Mouse (Mus musculus) kidney, adult 8-10 months (tissue): ENCODE measurements around the gene Map3k1.
"Not testable (repeated sequence)": the region's sequence is repeated elsewhere in the genome, so short reads cannot be mapped to it uniquely, and the experiment has no call there.

Experiments used
- DNase-seq, 2 experiments: peaks; one replicate each; pipeline ENCODE4 v3.0.0; 2022

The Map3k1 gene

DNA sequence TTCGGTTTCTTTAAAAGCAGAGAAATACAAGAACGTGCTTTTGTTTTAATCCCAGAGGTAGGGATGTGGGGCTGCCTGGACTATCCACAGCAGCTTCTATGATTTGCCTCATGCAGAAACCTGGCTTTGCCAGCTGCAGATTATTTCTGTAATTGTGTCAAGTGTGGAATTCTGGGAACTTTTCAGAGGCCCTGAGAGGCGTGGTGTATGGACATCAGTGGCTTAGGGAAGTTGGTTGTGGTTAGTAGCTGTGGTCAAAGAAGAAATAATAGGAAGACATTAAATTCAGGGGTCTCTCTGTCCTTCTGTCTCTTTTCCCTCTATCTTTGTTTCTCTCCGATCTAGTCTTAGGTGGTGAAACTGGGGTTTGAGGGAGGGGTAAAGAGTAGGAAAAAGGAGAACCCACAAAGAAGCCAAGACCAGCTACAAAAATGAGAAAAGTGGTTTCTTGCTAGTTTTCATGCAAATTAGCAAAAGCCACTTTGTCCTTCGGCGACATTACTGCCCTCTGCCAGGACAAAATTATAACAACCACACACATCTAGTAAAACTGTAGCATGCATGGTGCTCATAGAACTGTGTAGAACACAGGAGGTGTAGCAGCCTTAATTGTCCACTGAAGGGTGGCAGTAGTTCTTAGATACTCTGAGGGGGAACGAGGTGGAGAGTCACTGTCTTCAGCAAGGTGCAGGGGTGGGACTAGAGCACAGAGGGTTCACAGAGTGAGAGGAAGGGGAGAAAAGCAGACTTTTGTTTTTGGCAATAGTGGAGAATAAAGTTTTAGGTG is 67.4 kb downstream of the Map3k1 start:
- DNase-seq, result no peak

DNA sequence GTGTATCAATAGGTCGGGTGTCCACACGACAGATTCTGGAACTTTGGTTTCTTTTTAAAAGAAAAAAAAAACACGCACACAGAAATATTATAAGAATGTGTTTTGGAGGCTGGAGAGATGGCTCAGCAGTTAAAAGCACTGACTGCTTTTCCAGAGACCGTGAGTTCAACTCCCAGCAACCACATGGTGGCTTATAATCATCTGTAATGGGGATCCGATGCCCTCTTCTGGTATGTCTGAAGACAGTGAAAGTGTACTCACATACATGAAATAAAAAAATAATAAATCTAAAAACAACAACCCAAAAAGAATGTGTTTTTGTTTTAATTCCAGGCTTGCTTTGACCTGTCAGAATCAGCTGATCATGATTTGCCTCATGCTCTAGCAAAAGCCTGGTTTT is 81.9 kb downstream of the Map3k1 start:
- no peak for DNase-seq

DNA sequence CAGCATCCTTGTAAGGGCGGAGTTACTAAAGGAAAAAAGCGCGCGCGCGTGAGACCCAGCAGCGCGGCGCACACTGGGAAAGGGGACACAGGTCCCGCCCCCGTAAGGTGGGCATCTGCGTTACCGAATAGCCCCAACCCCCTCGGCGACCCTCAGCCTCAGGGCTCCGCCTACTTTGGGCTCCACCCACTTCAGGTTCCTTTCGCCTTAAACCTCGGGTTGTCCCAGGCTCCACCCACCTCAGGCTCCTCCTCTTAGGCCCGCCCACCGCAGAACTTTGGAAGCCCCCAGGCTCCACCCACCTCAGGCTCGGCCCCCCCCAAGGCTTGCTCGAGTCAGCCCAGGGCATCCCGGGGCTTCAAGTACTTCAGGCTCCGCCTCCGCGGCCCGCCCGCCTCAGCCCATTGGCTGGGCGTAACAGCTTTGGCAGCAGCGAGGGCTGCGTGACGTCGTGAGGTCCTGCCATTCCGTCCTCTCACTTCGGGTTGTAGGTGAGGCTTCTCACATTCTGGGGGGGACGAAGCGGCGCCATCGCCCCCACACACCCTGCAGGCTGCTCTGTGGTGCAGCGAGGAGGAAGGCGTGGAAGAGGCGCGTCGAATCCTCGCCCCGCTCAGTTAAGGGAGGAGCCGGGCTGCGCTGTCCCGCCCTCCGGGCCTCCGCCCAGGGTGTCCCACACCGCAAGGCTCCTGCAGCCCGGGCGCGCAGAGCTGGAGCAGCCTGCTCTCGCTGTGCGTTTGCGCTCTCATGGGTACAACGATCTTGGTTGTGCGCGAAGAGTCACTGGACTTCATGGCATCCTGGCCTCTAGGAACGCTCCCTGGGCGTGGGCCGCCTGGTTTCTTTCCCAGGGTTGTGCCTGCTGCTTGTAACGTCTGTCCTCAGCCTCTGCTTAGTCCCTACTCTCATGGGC is 83.4 kb downstream of the Map3k1 start:
- DNase-seq, result peak; percentile 98

DNA sequence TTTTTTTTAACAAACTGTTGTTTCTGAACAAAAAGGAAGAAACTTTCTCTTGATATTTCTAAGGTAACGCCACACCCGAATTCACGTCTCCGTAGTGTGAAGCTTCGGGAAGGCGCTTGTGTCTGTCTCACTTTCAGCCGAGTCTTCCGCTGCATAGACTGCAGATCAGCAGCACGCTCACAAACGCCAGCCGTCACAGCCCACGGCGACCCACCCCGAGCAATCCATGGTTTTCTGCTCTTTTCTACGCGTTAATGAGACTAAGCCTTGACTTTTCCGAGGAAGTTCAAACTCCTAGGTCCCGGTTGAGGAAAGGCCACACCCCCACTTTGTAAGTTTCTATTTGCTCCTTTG is 84.0 kb downstream of the Map3k1 start:
- DNase-seq, result no peak

DNA sequence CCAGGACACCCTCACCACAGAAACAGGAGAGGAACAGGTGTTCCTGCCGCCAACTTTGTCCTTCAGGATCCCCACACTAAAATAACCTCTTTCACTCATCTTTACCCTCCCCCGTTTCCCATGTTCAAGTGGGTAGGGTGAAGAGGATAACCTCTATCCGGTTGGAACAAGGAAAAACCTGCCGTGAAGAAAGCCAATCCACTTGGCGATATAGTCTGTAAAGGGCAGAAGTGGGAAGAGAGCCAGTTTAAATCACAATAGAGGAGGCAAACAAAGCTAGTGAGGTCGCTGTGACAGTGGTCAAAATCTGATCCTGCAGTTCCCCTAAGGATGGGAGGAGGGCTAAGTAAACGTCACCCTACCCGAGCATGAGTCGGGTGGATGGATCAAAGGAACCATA is 89.1 kb downstream of the Map3k1 start:
- DNase-seq, result no peak

DNA sequence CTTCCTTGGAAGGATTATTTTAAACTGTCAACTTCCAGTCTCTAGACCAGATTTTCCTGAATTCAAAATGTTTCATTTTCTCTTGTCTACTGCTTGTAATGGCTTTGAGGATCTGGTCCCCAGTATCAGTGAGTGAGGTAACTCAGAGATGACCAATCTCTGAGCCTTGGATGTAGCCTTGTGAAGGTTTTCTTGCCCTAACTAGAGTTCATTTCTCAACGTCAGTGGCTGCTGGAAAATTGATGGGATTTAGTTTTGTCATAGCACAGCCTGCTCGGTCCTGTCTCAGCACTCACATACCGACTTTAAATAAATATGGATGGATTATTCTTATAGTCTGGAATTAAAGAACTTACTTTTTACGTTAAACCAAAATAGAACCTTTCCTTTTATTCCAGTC is 98.3 kb downstream of the Map3k1 start:
- DNase-seq, result no peak

DNA sequence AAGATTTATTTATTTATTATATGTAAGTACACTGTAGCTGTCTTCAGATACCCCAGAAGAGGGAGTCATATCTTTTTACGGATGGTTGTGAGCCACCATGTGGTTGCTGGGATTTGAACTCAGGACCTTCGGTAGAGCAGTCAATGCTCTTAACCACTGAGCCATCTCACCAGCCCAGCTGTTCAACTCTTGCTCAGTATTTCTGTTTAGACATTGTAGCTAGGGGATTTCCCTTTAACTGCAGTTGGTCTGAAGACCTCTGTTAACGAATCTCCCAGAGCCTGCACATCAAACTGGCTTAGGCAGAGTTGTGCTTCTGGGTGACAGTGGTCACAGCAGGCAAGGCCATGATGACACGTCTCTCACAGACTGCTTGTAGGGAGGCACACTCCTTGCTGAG is 104.8 kb downstream of the Map3k1 start:
- not testable (repeated sequence) for DNase-seq

DNA sequence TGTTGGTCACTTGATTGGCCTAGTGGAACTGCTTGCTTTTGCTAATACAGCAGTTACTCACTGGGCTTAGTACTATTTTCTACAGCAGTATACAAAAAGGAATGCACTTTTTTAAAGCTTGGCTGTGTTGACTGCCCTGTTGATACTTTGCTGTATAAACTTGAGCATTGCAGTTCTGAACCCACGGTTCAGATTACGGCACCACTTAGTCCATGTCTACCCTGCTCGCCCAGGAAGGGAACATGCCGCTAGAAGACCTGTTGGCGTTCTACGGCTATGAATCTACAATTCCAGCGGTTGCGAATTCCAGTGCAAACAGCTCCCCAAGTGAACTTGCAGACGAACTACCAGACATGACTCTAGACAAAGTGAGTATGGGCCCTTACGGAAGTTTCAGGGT is 105.4 kb downstream of the Map3k1 start:
- no peak for DNase-seq
